Comparison of ENCODE assay signal across 8 mouse cellular contexts in genomic region chr4:83526270-83526987, GRCm38 (mm10). TPM values are rescaled to one million over a fixed set of nuclear protein-coding genes. Genes with fewer than 3 reads are reported as not detected.
DNase-seq lines count a peak whose midpoint lies in the region; ATAC-seq and TF ChIP-seq lines count a peak whose summit lies in the region.

No protein-coding gene starts in this region.

- H3K4me1 ChIP-seq in embryonic fibroblast, embryonic 13.5 days (ENCODE audit: control insufficient read depth, insufficient read depth, low read length) = peaks cover 2% of the 10 kb centered on the region
- no peaks in the 10 kb centered on the region for H3K4me1 ChIP-seq in hindbrain, postnatal 0 days (ENCODE audit: insufficient read depth, low read length)
- no peaks in the 10 kb centered on the region for H3K4me1 ChIP-seq in lung, postnatal 0 days (ENCODE audit: insufficient read depth, low read depth, low read length)

- H3K9ac ChIP-seq in hindbrain, postnatal 0 days (replicated peaks; ENCODE audit: low read length) = no peak overlapping the region
- H3K9ac ChIP-seq in lung, postnatal 0 days (replicated peaks; ENCODE audit: low read depth) = 0 out of 2 replicates have a peak overlapping the region, but pooled peaks have one; percentile 62

- no peaks in the 10 kb centered on the region for H3K9me3 ChIP-seq in hindbrain, postnatal 0 days (ENCODE audit: low read length)
- no peaks in the 10 kb centered on the region for H3K9me3 ChIP-seq in lung, postnatal 0 days (ENCODE audit: low read length)

- no peak overlapping the region for H3K27ac ChIP-seq in embryonic fibroblast, embryonic 13.5 days (ENCODE audit: insufficient read depth, low read length)
- H3K27ac ChIP-seq in hindbrain, postnatal 0 days = no peak overlapping the region
- H3K27ac ChIP-seq in lung, postnatal 0 days (ENCODE audit: low read length) = no peak overlapping the region

- no peaks in the 10 kb centered on the region for H3K27me3 ChIP-seq in hindbrain, postnatal 0 days (ENCODE audit: insufficient read depth, low read length)
- no peaks in the 10 kb centered on the region for H3K27me3 ChIP-seq in lung, postnatal 0 days (replicated peaks; ENCODE audit: insufficient read depth, low read length)

- 13% methylated on average over 13 of the region's 13 CpGs for WGBS in hindbrain, postnatal 0 days
- 11% methylated on average over 13 of the region's 13 CpGs for WGBS in lung, postnatal 0 days

- no peak for TF ChIP-seq CTCF in embryonic fibroblast, embryonic 13.5 days (IDR thresholded peaks at IDR 0.05; ENCODE audit: borderline replicate concordance, insufficient read depth, low read length)
- TF ChIP-seq CTCF in hindbrain, postnatal 0 days (IDR thresholded peaks at IDR 0.05; ENCODE audit: low read depth) = no peak
- TF ChIP-seq CTCF in lung, postnatal 0 days (IDR thresholded peaks at IDR 0.05) = no peak

- H3K36me3 ChIP-seq in hindbrain, postnatal 0 days (ENCODE audit: insufficient read depth, low read length) = no peaks in the 10 kb centered on the region
- H3K36me3 ChIP-seq in lung, postnatal 0 days (ENCODE audit: insufficient read depth, low read length) = no peaks in the 10 kb centered on the region

- no peak for ATAC-seq in hindbrain, postnatal 0 days
- no peak for ATAC-seq in lung, postnatal 0 days

- peak overlapping the region; percentile 19; the same call in 1 of the 2 replicates for H3K4me3 ChIP-seq in embryonic fibroblast, embryonic 13.5 days (ENCODE audit: insufficient read depth, low read length)
- H3K4me3 ChIP-seq in hindbrain, postnatal 0 days (ENCODE audit: low read length) = peak overlapping the region; percentile 74
- H3K4me3 ChIP-seq in lung, postnatal 0 days (ENCODE audit: low read depth, low read length) = peak overlapping the region; percentile 82

- peak; percentile 26 for DNase-seq in cerebellum, adult 9-10 months
- DNase-seq in cerebellum, adult 9-11 months = no peak
- DNase-seq in hindbrain, postnatal 0 days (ENCODE audit: low spot score) = peak; percentile 26
- DNase-seq in lung, postnatal 0 days (ENCODE audit: low spot score) = peak; percentile 72
- no peak for DNase-seq in yolk sac, embryonic 10.5 days (ENCODE audit: low spot score)
- DNase-seq in left cerebral cortex, adult 11 months (ENCODE audit: low spot score) = no peak
- no peak for DNase-seq in spleen, postnatal 4 days (ENCODE audit: low spot score in 2 of 2)

- peak overlapping the region; percentile 94 for H3K4me2 ChIP-seq in hindbrain, postnatal 0 days (ENCODE audit: low read depth, low read length)
- H3K4me2 ChIP-seq in lung, postnatal 0 days (replicated peaks; ENCODE audit: low read depth, low read length) = peak overlapping the region; percentile 95

- TF ChIP-seq EP300 in lung, postnatal 0 days (IDR thresholded peaks at IDR 0.05) = no peak

- TF ChIP-seq POLR2A in embryonic fibroblast, embryonic 13.5 days (IDR thresholded peaks at IDR 0.05; ENCODE audit: low read depth, low read length) = no peak

RNA-seq across cellular contexts. Expression of gene Ccdc171, which starts 1.1 kb away (rescaled TPM):
- 2.4 TPM in 2 replicates for polyA plus RNA-seq in embryonic fibroblast, embryonic 13.5 days (2011; ENCODE audit: insufficient read length, low read depth, missing spikeins)
- 1.1 and 3.2 TPM in 2 replicates for total RNA-seq in hindbrain, postnatal 0 days (2014; rRNA removed)
- 2.0 and 2.3 TPM in 2 replicates for polyA plus RNA-seq in hindbrain, postnatal 0 days (2015; fragmentation: Nextera tagmentation; extraction: Ambion mirVana)
- 2.0 and 3.3 TPM in 2 replicates for polyA plus RNA-seq in lung, postnatal 0 days (2015; fragmentation: Nextera tagmentation; extraction: Ambion mirVana)

RNA-seq across cellular contexts. Expression of gene Psip1, which starts 40.2 kb away (rescaled TPM):
- polyA plus RNA-seq in embryonic fibroblast, embryonic 13.5 days (2011; ENCODE audit: insufficient read length, low read depth, missing spikeins) = 110 and 180 TPM in 2 replicates
- total RNA-seq in hindbrain, postnatal 0 days (2014; rRNA removed) = 151 and 176 TPM in 2 replicates
- 284 and 285 TPM in 2 replicates for polyA plus RNA-seq in hindbrain, postnatal 0 days (2015; fragmentation: Nextera tagmentation; extraction: Ambion mirVana)
- 38.1 and 44.2 TPM in 2 replicates for polyA plus RNA-seq in lung, postnatal 0 days (2015; fragmentation: Nextera tagmentation; extraction: Ambion mirVana)

Comparison
In these comparisons a context has a peak if more than half of its experiments do, and no peak if none do; other contexts are left out.
1. DNase-seq: peak in cerebellum, adult 9-10 months (single experiment), hindbrain, postnatal 0 days (single experiment) and lung, postnatal 0 days (single experiment); none in cerebellum, adult 9-11 months (single experiment), yolk sac, embryonic 10.5 days (single experiment), left cerebral cortex, adult 11 months (single experiment) and spleen, postnatal 4 days (0 of 2).
2. H3K4me3 ChIP-seq: peak in every context shown above with its lines; median percentile 82 in lung, postnatal 0 days; 74 in hindbrain, postnatal 0 days; 19 in embryonic fibroblast, embryonic 13.5 days.